Mouse (Mus musculus) Muller cell, postnatal 12 days (primary cell): ENCODE measurements at regions not wholly inside any gene's neighbourhood (a gene's known extent, or its start where the extent isn't known, plus 50 kb on each side); places are given as distances from the start of the nearest gene placed in this dataset.

Experiments used
- DNase-seq: peaks from one replicate; pipeline ENCODE4 v3.0.0-alpha.2; 2015; ENCODE audit errors: inconsistent ontology term

- no peak for DNase-seq
Observed at GRCm38 (mm10) chr14:95949512-95949911, 68.5 kb downstream of the 4921530L21Rik start.

GRCm38 (mm10) chr14:95956056-95956729 is 75.1 kb downstream of the 4921530L21Rik start:
- DNase-seq = no peak

- peak; percentile 16 for DNase-seq
Observed at GRCm38 (mm10) chr14:95984021-95984420, 103.0 kb downstream of the 4921530L21Rik start.

- no peak for DNase-seq
Observed at GRCm38 (mm10) chr14:95998356-95998755, 117.3 kb downstream of the 4921530L21Rik start.

- DNase-seq = no peak
Observed at GRCm38 (mm10) chr14:96021646-96022045, 140.6 kb downstream of the 4921530L21Rik start.
